Mouse (Mus musculus) midbrain, embryonic 13.5 days (tissue): ENCODE data around the gene Ptpn3. TPM values are rescaled to one million over a fixed set of nuclear protein-coding genes. Genes with fewer than 3 reads are reported as not detected.
"Not testable (repeated sequence)": the region's sequence is repeated elsewhere in the genome, so short reads cannot be mapped to it uniquely, and the experiment has no call there.

Source experiments
- ATAC-seq: fragments of 200-750 bp; cut with Nextera tagmentation; 2 replicates; pipeline ENCODE4 v1.8.0; 2017; ENCODE audit warnings: mild to moderate bottlenecking, moderate TSS enrichment, moderate library complexity
- H3K27ac ChIP-seq: fragments of 300-500 bp; sonication (generic); 2 replicates; pipeline ENCODE4 v1.5.1; 2015; ENCODE audit warnings: inconsistent platforms, mild to moderate bottlenecking, moderate library complexity
- H3K27me3 ChIP-seq: fragments of 300-500 bp; sonication (generic); 2 replicates; pipeline ENCODE4 v1.6.1; 2015; ENCODE audit warnings: mild to moderate bottlenecking, inconsistent platforms
- H3K36me3 ChIP-seq: fragments of 300-500 bp; sonication (generic); 2 replicates; pipeline ENCODE4 v1.6.1; 2015; ENCODE audit warnings: mild to moderate bottlenecking, inconsistent platforms
- H3K4me1 ChIP-seq: fragments of 300-500 bp; sonication (generic); replicated peaks from 2 replicates; pipeline ENCODE4 v1.6.1; 2015; ENCODE audit warnings: inconsistent platforms
- H3K4me2 ChIP-seq: fragments of 300-500 bp; sonication (generic); replicated peaks from 2 replicates; pipeline ENCODE4 v1.6.1; 2015; ENCODE audit warnings: moderate library complexity, mild to moderate bottlenecking, inconsistent platforms
- H3K4me3 ChIP-seq: fragments of 300-500 bp; sonication (generic); replicated peaks from 2 replicates; pipeline ENCODE4 v1.5.1; 2015; ENCODE audit warnings: mild to moderate bottlenecking, inconsistent platforms
- H3K9ac ChIP-seq: fragments of 300-500 bp; sonication (generic); replicated peaks from 2 replicates; pipeline ENCODE4 v1.6.1; 2015; ENCODE audit warnings: mild to moderate bottlenecking, inconsistent platforms
- H3K9me3 ChIP-seq: fragments of 300-500 bp; sonication (generic); 2 replicates; pipeline ENCODE4 v1.6.1; 2016; ENCODE audit warnings: mild to moderate bottlenecking, inconsistent platforms
- WGBS: fragments of 180-500 bp; shearing (Covaris S2); methylation state at CpG from one replicate; pipeline ENCODE4 v1.1.7; 2015; 5-methylcytosine and 5-hydroxymethylcytosine counted together
- polyA plus RNA-seq: library from polyadenylated mRNA; unstranded; fragments of >200 nt; fragmentation: Nextera tagmentation; extraction: Ambion mirVana; gene quantifications from 2 replicates; pipeline ENCODE4 v1.2.1, GENCODE M21; 2015

Ptpn3 gene
- polyA plus RNA-seq, 1 experiment from 2014 or later = 1.5 TPM

DNA sequence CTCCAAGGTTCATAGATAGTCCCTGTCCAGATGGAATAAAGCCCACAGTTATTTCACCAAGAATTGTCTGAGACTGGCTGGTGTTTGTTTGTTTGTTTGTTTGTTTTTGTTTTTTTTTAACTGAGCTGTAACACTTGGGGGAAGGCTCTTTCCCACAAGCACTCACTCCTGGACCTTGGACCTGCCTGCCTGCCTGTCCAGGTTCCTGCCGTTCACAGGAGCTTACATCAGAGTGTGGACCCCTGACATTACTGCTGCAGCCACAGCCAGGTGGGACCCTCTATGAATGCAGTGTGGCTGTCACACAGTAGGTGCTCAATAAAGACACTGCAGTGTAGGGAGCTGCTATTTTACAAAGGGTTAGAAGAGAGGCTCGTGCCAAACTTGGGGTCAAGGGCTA is 89.9 kb downstream of the Ptpn3 start:
- WGBS = 75% methylated on average over 2 of the region's 2 CpGs
- Histone ChIP-seq H3K36me3 (no peaks in the 10 kb centered on the region), H3K4me2 (no peak overlapping the region), H3K9ac (no peak overlapping the region), H3K4me1 (no peaks in the 10 kb centered on the region), H3K27ac (no peak overlapping the region), H3K27me3 (no peaks in the 10 kb centered on the region), H3K9me3 (no peaks in the 10 kb centered on the region), H3K4me3 (no peak overlapping the region)
- ATAC-seq = no peak

DNA sequence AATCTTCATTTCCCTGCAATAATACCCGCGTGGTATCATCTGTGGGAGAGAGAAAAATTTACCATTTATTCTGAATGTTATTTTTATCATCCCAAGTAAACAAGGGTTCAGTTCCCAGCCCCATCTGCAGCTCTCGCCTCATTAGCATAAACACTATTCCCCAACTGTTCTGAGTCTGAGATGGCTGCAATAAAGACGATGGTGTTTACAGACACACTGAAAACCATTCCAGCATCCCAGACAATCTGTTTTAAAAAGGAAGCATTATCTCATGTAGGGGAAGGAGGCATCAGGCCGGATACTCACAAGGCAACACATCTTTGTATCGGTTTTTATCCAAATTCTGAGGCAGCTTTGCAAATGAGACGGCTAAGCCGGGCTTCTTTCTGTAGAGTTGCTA is 95.7 kb downstream of the Ptpn3 start:
- Histone ChIP-seq H3K4me2 (no peak overlapping the region), H3K27ac (no peak overlapping the region), H3K27me3 (no peaks in the 10 kb centered on the region), H3K36me3 (no peaks in the 10 kb centered on the region), H3K9me3 (no peaks in the 10 kb centered on the region), H3K4me1 (no peaks in the 10 kb centered on the region), H3K4me3 (no peak overlapping the region), H3K9ac (no peak overlapping the region)
- 74% methylated on average over 8 of the region's 8 CpGs for WGBS
- no peak for ATAC-seq

DNA sequence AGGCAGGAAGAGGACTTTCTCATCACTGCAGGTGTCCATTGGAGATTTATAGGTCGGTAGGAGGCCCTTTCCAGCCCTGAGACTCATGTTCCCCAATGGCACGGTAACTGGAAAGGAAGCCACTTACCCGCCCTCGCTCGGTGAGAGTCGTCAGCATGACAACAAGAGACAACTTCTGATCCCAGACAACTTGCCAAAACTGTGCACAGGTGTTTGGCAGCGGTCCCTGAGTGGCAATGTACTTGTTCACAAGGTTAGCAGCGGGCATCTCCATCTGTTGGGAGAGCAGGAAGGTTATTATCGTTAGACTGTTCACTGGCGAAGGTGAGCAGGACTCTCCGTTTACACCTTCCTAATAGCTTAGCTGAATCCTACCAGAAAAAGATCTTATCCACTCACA is 96.9 kb downstream of the Ptpn3 start:
- Histone ChIP-seq H3K9me3 (peaks cover 2% of the 10 kb centered on the region; the same call in 1 of the 2 replicates), H3K9ac (no peak overlapping the region), H3K4me2 (no peak overlapping the region), H3K4me1 (no peaks in the 10 kb centered on the region), H3K27me3 (no peaks in the 10 kb centered on the region), H3K4me3 (no peak overlapping the region), H3K27ac (no peak overlapping the region), H3K36me3 (no peaks in the 10 kb centered on the region)
- ATAC-seq = no peak
- 86% methylated on average over 11 of the region's 11 CpGs for WGBS

DNA sequence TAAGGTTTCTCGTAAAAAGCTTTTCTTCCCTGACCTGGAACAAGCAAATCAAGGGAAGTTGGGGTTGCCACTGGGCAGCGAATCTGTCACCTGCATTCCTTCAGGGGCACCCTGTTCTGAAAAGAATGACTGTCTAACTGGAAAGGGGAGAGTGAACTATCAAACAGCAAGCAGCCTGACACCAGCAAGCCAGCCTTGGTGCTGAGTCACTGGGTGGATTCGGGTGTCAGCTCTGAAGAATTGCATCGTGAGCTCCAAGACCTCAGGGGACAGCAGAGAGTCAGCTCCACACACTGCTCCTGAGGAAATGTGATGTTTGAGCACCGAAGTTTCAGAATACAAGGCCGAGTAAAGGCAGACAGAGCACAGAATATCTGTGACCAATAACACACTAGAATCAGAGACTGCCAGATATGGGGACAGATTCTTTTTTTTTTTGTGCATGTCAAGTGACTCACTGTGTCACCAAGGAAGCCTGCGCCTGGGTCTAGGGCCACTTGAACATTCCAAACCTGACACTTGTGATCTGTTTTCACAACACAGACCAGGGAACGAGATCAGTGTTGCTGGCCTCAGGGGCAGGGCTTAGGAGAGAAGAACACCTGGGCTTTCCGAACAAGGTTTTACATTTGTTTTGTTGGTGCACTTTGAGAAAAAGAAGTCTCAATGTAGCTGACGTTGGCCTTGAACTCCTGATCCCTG is 98.8 kb downstream of the Ptpn3 start:
- no peak overlapping the region for H3K9ac ChIP-seq
- H3K4me1 ChIP-seq = no peaks in the 10 kb centered on the region
- H3K4me3 ChIP-seq = no peak overlapping the region
- no peak overlapping the region for H3K4me2 ChIP-seq
- ATAC-seq = no peak
- no peaks in the 10 kb centered on the region for H3K36me3 ChIP-seq
- 77% methylated on average over 10 of the region's 10 CpGs for WGBS
- H3K27ac ChIP-seq = no peak overlapping the region
- no peaks in the 10 kb centered on the region for H3K27me3 ChIP-seq
- peaks cover 12% of the 10 kb centered on the region; the same call in 1 of the 2 replicates for H3K9me3 ChIP-seq

DNA sequence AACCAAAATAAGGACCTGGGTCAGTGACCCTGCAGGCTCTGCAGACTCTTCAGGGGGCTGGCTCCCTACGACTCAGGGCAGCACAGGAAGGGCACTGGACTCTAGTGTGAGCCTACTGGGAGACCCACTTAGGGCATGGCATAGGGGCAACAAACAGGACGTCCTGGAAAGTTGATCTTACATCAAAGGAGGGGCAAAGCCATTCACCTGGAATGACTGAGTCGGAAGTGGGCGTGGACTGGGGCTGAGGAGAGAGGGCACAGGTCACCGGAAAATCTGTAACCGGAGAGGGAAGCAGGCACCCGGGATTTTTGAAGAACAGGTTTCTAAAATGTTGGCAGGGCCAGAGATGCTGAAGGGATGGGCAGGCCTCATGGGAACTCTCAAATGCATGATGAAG is 99.5 kb downstream of the Ptpn3 start:
- no peak overlapping the region for H3K4me2 ChIP-seq
- H3K9me3 ChIP-seq = peaks cover 12% of the 10 kb centered on the region; the same call in 1 of the 2 replicates
- no peaks in the 10 kb centered on the region for H3K27me3 ChIP-seq
- no peak for ATAC-seq
- no peak overlapping the region for H3K9ac ChIP-seq
- no peaks in the 10 kb centered on the region for H3K36me3 ChIP-seq
- no peak overlapping the region for H3K27ac ChIP-seq
- no peaks in the 10 kb centered on the region for H3K4me1 ChIP-seq
- no peak overlapping the region for H3K4me3 ChIP-seq
- 61% methylated on average over 7 of the region's 7 CpGs for WGBS

DNA sequence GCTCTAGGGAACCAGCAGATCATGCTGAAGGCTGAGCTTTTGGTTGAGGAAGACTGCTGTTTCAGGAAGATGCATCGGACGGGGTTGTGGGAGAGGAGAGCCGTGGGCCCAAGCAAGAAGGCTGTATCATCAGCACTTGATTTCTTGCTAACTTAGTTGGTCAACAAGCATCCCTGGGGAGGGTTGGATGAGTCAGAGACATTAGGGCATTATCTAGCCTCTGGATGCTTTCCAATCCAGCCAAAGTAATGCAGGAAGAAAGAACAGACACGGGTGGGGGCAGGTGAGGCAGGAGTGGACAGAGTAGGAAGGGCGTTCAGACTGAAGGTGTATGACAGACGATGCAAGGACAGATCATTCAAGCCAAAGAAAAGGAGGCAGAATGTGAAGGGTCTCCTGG is 101.0 kb downstream of the Ptpn3 start:
- WGBS = 88% methylated on average over 6 of the region's 6 CpGs
- Histone ChIP-seq H3K9me3 (peaks cover 12% of the 10 kb centered on the region; the same call in 1 of the 2 replicates), H3K4me2 (no peak overlapping the region), H3K27ac (no peak overlapping the region), H3K4me1 (no peaks in the 10 kb centered on the region), H3K27me3 (no peaks in the 10 kb centered on the region), H3K9ac (no peak overlapping the region), H3K36me3 (no peaks in the 10 kb centered on the region), H3K4me3 (no peak overlapping the region)
- no peak for ATAC-seq

DNA sequence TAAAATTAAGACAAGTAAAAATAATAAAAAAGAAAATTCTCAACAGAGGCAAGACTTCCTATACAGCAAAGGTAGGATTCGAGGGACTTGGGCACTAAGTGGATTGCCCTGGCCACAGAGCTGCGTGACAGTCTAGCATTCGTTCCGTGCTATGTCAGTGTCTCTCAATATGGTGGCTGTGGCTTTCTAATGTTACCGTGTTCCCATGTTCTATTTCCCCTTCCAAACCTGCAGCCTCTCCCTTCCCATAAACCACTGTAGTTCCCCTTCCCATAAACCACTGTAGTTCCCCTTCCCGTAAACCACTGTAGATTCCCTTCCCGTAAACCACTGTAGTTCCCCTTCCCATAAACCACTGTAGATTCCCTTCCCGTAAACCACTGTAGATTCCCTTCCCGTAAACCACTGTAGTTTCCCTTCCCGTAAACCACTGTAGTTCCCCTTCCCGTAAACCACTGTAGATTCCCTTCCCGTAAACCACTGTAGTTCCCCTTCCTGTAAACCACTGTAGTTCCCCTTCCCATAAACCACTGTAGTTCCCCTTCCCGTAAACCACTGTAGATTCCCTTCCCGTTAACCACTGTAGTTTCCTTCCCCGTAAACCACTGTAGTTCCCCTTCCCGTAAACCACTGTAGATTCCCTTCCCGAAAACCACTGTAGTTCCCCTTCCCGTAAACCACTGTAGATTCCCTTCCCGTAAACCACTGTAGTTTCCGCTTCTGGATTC is 102.8 kb downstream of the Ptpn3 start:
- WGBS = 96% methylated on average over 20 of the region's 20 CpGs
- not testable (repeated sequence) for H3K9ac ChIP-seq

DNA sequence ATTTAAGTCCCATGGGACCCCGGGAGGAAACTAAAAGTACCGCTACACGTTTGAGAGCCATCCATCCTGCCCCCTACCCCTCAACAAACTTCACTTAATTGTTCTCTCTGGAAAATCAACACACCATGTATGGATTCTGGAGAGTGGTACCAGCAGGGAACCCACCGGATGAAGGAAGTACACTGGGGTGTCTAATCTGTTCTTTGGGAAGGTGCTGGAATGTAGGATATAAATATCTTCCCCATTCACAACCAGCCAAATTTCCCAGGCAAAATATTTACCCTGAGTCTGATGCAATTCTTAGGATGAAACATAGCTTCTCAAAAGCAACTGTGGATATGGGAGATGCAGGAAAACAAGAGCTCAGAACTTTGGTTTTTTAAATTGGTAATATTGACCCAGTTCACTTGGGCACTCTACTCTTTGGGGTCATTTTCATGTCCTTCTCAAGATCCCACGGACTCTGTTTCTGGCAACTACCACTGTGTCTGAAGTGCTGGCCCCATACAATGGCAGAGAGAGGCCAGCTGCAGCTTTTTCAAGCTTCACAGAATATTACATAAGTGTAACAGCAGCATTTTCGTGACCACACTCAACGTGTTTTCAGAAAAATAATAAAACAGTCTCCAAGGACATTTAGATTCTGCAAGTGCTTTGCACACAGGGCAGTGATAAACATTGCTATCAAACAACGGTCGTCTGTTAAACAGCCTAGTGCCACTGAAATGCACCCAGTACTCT is 109.9 kb downstream of the Ptpn3 start:
- H3K36me3 ChIP-seq = no peaks in the 10 kb centered on the region
- no peaks in the 10 kb centered on the region for H3K9me3 ChIP-seq
- no peak overlapping the region for H3K4me3 ChIP-seq

More for the DNA sequence above, 102.8 kb downstream of the Ptpn3 start:
- not testable (repeated sequence) for ATAC-seq, H3K4me1 ChIP-seq, H3K27me3 ChIP-seq, H3K4me2 ChIP-seq, H3K36me3 ChIP-seq, H3K4me3 ChIP-seq, H3K27ac ChIP-seq
- peaks cover 12% of the 10 kb centered on the region; the same call in 1 of the 2 replicates for H3K9me3 ChIP-seq

DNA sequence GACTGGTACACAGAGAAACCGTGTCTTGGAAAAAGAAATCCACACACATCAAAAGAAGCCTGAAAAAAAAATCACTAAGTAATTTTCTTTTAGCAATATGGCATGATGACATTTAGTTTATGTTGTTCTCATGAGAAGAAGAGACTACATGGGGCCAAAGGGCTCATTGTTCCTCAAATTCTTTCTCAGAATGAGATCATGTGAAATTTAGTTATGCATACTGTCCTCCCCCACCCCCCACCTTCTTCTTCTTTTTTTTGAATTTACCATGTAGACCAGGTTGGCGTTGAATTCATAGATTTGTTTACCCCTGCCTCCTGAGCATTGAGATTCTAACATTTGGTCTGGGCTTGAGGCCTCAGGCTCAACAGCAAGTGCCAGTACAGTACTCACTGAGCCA is 111.8 kb downstream of the Ptpn3 start:
- H3K4me1 ChIP-seq = no peaks in the 10 kb centered on the region
- no peak overlapping the region for H3K4me2 ChIP-seq
- H3K27ac ChIP-seq = no peak overlapping the region
- H3K36me3 ChIP-seq = no peaks in the 10 kb centered on the region
- H3K4me3 ChIP-seq = no peak overlapping the region
- no peak for ATAC-seq
- WGBS = 95% methylated on average over 2 of the region's 2 CpGs
- H3K27me3 ChIP-seq = no peaks in the 10 kb centered on the region
- H3K9me3 ChIP-seq = no peaks in the 10 kb centered on the region
- no peak overlapping the region for H3K9ac ChIP-seq

More for the DNA sequence above, 109.9 kb downstream of the Ptpn3 start:
- ATAC-seq = no peak
- no peak overlapping the region for H3K27ac ChIP-seq
- WGBS = 86% methylated on average over 9 of the region's 9 CpGs
- H3K9ac ChIP-seq = no peak overlapping the region
- no peak overlapping the region for H3K4me2 ChIP-seq
- H3K27me3 ChIP-seq = no peaks in the 10 kb centered on the region
- H3K4me1 ChIP-seq = no peaks in the 10 kb centered on the region

DNA sequence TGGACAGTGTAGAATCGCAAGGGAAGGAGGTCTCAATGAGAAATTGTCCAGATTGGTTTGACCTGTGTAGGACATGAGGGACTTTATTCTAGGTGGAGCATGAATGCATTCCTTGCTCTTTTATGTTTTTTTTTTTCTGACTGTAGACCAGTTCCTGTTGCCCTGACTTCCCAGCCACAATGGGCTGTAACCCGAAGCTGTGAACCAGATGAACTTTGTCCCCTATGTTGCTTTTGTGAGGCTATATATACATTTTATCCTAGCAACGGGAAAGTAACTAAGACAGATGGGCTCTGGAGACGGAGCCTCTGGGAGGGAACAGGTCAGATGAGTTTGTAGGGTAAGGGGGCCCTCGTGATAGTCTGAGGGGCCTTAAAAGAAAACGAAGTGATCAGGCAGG is 115.6 kb downstream of the Ptpn3 start:
- H3K9me3 ChIP-seq = no peaks in the 10 kb centered on the region
- no peaks in the 10 kb centered on the region for H3K4me1 ChIP-seq
- H3K9ac ChIP-seq = no peak overlapping the region
- H3K27me3 ChIP-seq = no peaks in the 10 kb centered on the region
- no peaks in the 10 kb centered on the region for H3K36me3 ChIP-seq
- no peak overlapping the region for H3K27ac ChIP-seq
- no peak for ATAC-seq
- 36% methylated on average over 6 of the region's 6 CpGs for WGBS
- H3K4me3 ChIP-seq = no peak overlapping the region
- no peak overlapping the region for H3K4me2 ChIP-seq

DNA sequence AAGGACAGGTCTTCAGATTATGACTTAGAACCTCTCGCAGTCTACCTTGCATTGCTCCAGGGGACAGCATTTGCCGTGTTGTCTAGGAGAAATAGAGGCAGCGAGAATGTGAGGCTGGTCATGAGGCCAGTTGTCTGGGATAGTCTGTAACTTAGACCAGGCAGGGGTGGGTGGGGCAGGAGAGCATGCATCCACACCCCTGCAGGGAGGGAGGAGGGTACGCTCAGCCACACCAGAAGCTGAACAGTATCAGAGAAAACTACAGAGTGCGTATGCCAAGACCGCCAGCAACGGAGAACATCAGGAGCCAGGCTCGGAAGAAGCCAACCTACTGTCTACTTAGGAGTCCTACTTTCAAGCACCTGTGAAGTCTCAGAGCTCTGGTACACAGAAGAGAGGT is 116.2 kb downstream of the Ptpn3 start:
- Histone ChIP-seq H3K4me3 (no peak overlapping the region), H3K4me1 (no peaks in the 10 kb centered on the region), H3K4me2 (no peak overlapping the region), H3K36me3 (no peaks in the 10 kb centered on the region), H3K9ac (no peak overlapping the region), H3K9me3 (no peaks in the 10 kb centered on the region), H3K27ac (no peak overlapping the region), H3K27me3 (no peaks in the 10 kb centered on the region)
- WGBS = 90% methylated on average over 8 of the region's 8 CpGs
- no peak for ATAC-seq

DNA sequence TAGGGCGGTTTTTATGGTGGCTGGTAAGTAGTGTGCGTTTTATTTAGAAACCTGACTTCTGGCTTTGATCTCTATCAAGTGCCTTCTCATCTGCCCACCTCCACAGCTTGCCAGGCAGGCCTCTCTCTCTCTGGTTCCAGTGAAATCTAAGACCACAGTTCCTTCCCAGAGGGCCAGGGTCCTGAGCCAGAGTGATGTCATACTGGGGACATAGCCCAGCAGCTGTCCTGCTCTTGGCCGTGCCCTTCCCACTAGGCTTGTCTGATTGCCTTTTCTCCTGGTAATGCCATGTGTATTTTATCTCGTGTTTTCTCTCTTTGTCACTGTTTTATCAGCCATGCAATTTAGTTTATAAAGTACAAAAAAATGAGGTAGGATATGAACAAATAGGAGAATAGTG is 118.1 kb downstream of the Ptpn3 start:
- H3K27ac ChIP-seq = no peak overlapping the region
- H3K36me3 ChIP-seq = no peaks in the 10 kb centered on the region
- H3K4me3 ChIP-seq = no peak overlapping the region
- H3K9me3 ChIP-seq = no peaks in the 10 kb centered on the region
- H3K4me1 ChIP-seq = no peaks in the 10 kb centered on the region
- H3K9ac ChIP-seq = no peak overlapping the region
- no peaks in the 10 kb centered on the region for H3K27me3 ChIP-seq
- no peak for ATAC-seq
- no peak overlapping the region for H3K4me2 ChIP-seq
- 80% methylated on average over 4 of the region's 4 CpGs for WGBS
